Mouse (Mus musculus) ES-Bruce4 (cell line): Measurements from ENCODE around the gene Maml3.

Experiments
- CTCF ChIP-seq: IDR thresholded peaks from one replicate; pipeline ENCODE4 v1.8.1; 2011; ENCODE audit warnings: low read depth, low read length
- EP300 ChIP-seq: IDR thresholded peaks from 2 replicates; pipeline ENCODE4 v1.6.1; 2011; ENCODE audit warnings: low read depth, low read length; ENCODE audit not compliant: insufficient read depth

GRCm38 (mm10) chr3:51810731-51811130, 294.1 kb downstream of the Maml3 start:
- TF ChIP-seq EP300, result no peak
- no peak for TF ChIP-seq CTCF
